9 mouse cellular contexts compared by ENCODE assay signal in the genomic region with DNA sequence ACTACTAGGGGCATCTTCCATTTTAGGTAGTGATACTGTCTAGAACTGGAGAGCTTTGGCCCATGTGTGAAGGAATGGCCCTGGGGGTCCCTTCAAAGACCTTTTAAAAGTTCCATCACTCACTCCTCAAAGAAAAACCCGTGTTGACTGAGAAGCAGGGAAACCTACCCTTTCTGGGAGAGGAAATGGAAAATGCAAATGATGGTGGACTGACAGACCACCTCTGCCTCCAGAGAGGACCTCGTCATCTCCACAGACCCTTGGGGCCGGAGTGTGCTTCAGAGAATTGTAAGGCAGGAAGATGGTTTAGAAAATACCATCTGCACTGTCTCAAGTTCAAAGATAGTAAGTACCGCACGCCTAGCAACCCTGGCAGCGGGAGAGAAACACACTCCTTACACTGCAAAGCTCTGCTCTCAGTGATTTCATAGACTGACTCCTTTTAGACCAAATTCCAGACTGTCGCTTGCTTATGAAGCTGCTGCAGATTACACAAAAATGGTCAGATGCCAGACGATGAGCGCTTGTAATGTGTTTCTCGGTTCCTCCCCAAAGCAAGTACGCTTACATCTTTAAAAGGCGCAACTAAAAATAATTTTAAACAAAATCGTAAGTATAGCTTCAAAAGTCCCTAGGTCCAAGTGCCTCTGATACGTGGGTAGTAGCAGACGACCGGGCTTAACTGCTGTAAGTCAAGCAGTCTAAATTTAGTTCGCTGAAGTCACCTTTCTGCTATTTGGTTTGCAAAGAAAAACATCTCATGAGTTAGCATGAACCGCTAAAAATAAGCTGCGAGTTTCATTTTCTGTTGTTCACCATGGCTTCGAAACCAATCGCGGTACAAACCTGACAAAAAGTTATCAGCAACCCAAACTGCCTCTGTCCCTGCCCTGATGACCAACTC. TPM values are rescaled to one million over a fixed set of nuclear protein-coding genes. Genes with fewer than 3 reads are reported as not detected.
A peak's percentile ranks its signal among the peaks of the same experiment; 100 is the strongest.
DNase-seq lines count a peak whose midpoint lies in the region; TF ChIP-seq lines count a peak whose summit lies in the region.
"Had no signal": no experiment of that assay in that cellular context is flagged by ENCODE, and none has a peak within 500 bp of the region (broad histone marks: within the 10 kb centered on the region; RNA-seq: fewer than 3 reads in every experiment).

No protein-coding gene starts in this region.

- TF ChIP-seq CTCF in embryonic fibroblast, embryonic 13.5 days (IDR thresholded peaks at IDR 0.05; ENCODE audit: borderline replicate concordance, insufficient read depth, low read length) = no peak

- no peak for TF ChIP-seq POLR2A in embryonic fibroblast, embryonic 13.5 days (IDR thresholded peaks at IDR 0.05; ENCODE audit: low read depth, low read length)

- DNase-seq in left cerebral cortex, adult 18-20 months (ENCODE audit: low spot score in 2 of 2) = peak; percentile 44
- no peak for DNase-seq in left cerebral cortex, adult 11 months (ENCODE audit: low spot score)
- peak; percentile 57 to 89 for DNase-seq in left cerebral cortex, postnatal 25 days (ENCODE audit: low spot score in 2 of 2)
- peak; percentile 41 for DNase-seq in right cerebral cortex, postnatal 4 days
- DNase-seq in adrenal gland, adult 8-10 months = no peak
- no peak for DNase-seq in thymus, postnatal 10 days (ENCODE audit: low spot score in 2 of 2)
- no peak for DNase-seq in gastrocnemius, postnatal 36 days

- no peak overlapping the region for H3K4me3 ChIP-seq in embryonic fibroblast, embryonic 13.5 days (ENCODE audit: insufficient read depth, low read length)

- H3K27ac ChIP-seq in embryonic fibroblast, embryonic 13.5 days (ENCODE audit: insufficient read depth, low read length) = peak overlapping the region; percentile 87
- H3K27ac ChIP-seq: macrophage had no signal

- H3K4me1 ChIP-seq in embryonic fibroblast, embryonic 13.5 days (ENCODE audit: control insufficient read depth, insufficient read depth, low read length) = peaks cover 2% of the 10 kb centered on the region; the same call in 1 of the 2 replicates

- intact Hi-C loops in left cerebral cortex, postnatal 25 days (cut with DNase I) = no loop called here
- intact Hi-C loops in gastrocnemius, postnatal 36 days (cut with DNase I) = no loop called here

RNA-seq across cellular contexts. Expression of gene Zbtb38, which starts 12.6 kb away (rescaled TPM):
- 10 to 100 TPM; 65.0 to 70.1 TPM for total RNA-seq in left cerebral cortex, adult 18-20 months (2021)
- 33.6 and 47.0 TPM in 2 replicates for polyA plus RNA-seq in embryonic fibroblast, embryonic 13.5 days (2011; ENCODE audit: insufficient read length, low read depth, missing spikeins)
- total RNA-seq in left cerebral cortex, postnatal 25 days (2021) = 10 to 100 TPM; 57.6 to 58.8 TPM
- total RNA-seq in adrenal gland, adult 8-10 months (2022) = 10 to 100 TPM; 55.4 to 88.4 (median 70.5) TPM
- total RNA-seq in gastrocnemius, postnatal 36 days (2021) = 10 to 100 TPM; 16.7 to 24.2 TPM

Comparison
In these comparisons a context has a peak if more than half of its experiments do, and no peak if none do; other contexts are left out.
1. DNase-seq: peak in left cerebral cortex, adult 18-20 months (2 of 2), left cerebral cortex, postnatal 25 days (2 of 2) and right cerebral cortex, postnatal 4 days (single experiment); none in left cerebral cortex, adult 11 months (single experiment), adrenal gland, adult 8-10 months (single experiment), thymus, postnatal 10 days (0 of 2) and gastrocnemius, postnatal 36 days (0 of 2).